Mouse (Mus musculus): ENCODE measurements around the gene Tmem107.

DNA sequence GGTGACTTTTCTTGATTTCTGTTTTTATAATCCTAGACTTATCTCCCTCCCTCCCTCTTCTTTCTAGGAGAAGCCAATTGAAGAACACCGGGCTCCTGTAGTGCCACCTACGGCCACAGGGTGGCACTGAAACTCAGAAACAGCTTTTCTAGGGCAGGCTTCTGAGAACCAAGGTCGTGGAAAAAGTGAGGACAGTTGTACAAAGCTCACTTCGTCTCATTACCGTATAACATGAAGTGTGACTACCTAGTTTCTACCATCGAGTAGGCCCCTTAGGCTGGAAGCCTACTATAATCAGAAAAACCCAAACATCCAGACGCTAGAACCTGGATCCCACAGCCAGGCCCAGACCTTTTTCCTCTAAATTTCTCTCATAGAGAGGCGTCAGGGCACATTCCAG, 3.6 kb upstream of the Tmem107 start:
- TF ChIP-seq CTCF (IDR thresholded peaks at IDR 0.05) (peak; percentile 89), EP300 (IDR thresholded peaks at IDR 0.05) (0 out of 2 replicates have a peak, but pooled peaks have one; percentile 27)
